Mouse (Mus musculus): ENCODE results near the gene Src. TPM values are rescaled to one million over a fixed set of nuclear protein-coding genes. Genes with fewer than 3 reads are reported as not detected.
"Not testable (repeated sequence)": the region's sequence is repeated elsewhere in the genome, so short reads cannot be mapped to it uniquely, and the experiment has no call there.

The Src gene
- total RNA-seq, 2 experiments from 2014 or later, result 0.42 to 0.75 TPM

- ATAC-seq (replicated peaks; ENCODE audit: low FRiP score, low TSS enrichment, poor library complexity, severe bottlenecking), result no peak
Measured at GRCm38 (mm10) chr2:157468130-157468796, 50.0 kb downstream of the Src start.

GRCm38 (mm10) chr2:157471292-157471691, 53.0 kb downstream of the Src start:
- no peak for ATAC-seq (replicated peaks; ENCODE audit: low FRiP score, low TSS enrichment, poor library complexity, severe bottlenecking)

GRCm38 (mm10) chr2:157471737-157472136, 53.5 kb downstream of the Src start:
- no peak for ATAC-seq (replicated peaks; ENCODE audit: low FRiP score, low TSS enrichment, poor library complexity, severe bottlenecking)

GRCm38 (mm10) chr2:157472469-157472868, 54.2 kb downstream of the Src start:
- no peak for ATAC-seq (replicated peaks; ENCODE audit: low FRiP score, low TSS enrichment, poor library complexity, severe bottlenecking)

- no peak for ATAC-seq (replicated peaks; ENCODE audit: low FRiP score, low TSS enrichment, poor library complexity, severe bottlenecking)
Measured at GRCm38 (mm10) chr2:157474269-157474729, 56.1 kb downstream of the Src start.

- ATAC-seq (replicated peaks; ENCODE audit: low FRiP score, low TSS enrichment, poor library complexity, severe bottlenecking), result no peak
Measured at GRCm38 (mm10) chr2:157475437-157476379, 57.5 kb downstream of the Src start.

- no peak for ATAC-seq (replicated peaks; ENCODE audit: low FRiP score, low TSS enrichment, poor library complexity, severe bottlenecking)
Measured at GRCm38 (mm10) chr2:157478651-157479050, 60.4 kb downstream of the Src start.

- peak; percentile 72 for ATAC-seq (replicated peaks; ENCODE audit: low FRiP score, low TSS enrichment, poor library complexity, severe bottlenecking)
Measured at GRCm38 (mm10) chr2:157479858-157480568, 61.8 kb downstream of the Src start.

GRCm38 (mm10) chr2:157482729-157483128, 64.5 kb downstream of the Src start:
- ATAC-seq (replicated peaks; ENCODE audit: low FRiP score, low TSS enrichment, poor library complexity, severe bottlenecking), result no peak

- not testable (repeated sequence) for ATAC-seq (replicated peaks; ENCODE audit: low FRiP score, low TSS enrichment, poor library complexity, severe bottlenecking)
Measured at GRCm38 (mm10) chr2:157486559-157486958, 68.3 kb downstream of the Src start.

- ATAC-seq (replicated peaks; ENCODE audit: low FRiP score, low TSS enrichment, poor library complexity, severe bottlenecking), result no peak
Measured at GRCm38 (mm10) chr2:157486981-157487656, 68.9 kb downstream of the Src start.

GRCm38 (mm10) chr2:157487733-157488175, 69.5 kb downstream of the Src start:
- no peak for ATAC-seq (replicated peaks; ENCODE audit: low FRiP score, low TSS enrichment, poor library complexity, severe bottlenecking)

GRCm38 (mm10) chr2:157493240-157493639, 75.0 kb downstream of the Src start:
- no peak for ATAC-seq (replicated peaks; ENCODE audit: low FRiP score, low TSS enrichment, poor library complexity, severe bottlenecking)

GRCm38 (mm10) chr2:157498529-157498928, 80.3 kb downstream of the Src start:
- ATAC-seq (replicated peaks; ENCODE audit: low FRiP score, low TSS enrichment, poor library complexity, severe bottlenecking), result no peak

GRCm38 (mm10) chr2:157500364-157500763, 82.1 kb downstream of the Src start:
- ATAC-seq (replicated peaks; ENCODE audit: low FRiP score, low TSS enrichment, poor library complexity, severe bottlenecking), result 0 out of 2 replicates have a peak, but pooled peaks have one; percentile 26

- ATAC-seq (replicated peaks; ENCODE audit: low FRiP score, low TSS enrichment, poor library complexity, severe bottlenecking), result no peak
Measured at GRCm38 (mm10) chr2:157501324-157501723, 83.1 kb downstream of the Src start.

GRCm38 (mm10) chr2:157506779-157507178, 88.5 kb downstream of the Src start:
- ATAC-seq (replicated peaks; ENCODE audit: low FRiP score, low TSS enrichment, poor library complexity, severe bottlenecking), result no peak

GRCm38 (mm10) chr2:157509182-157509581, 90.9 kb downstream of the Src start:
- ATAC-seq (replicated peaks; ENCODE audit: low FRiP score, low TSS enrichment, poor library complexity, severe bottlenecking), result no peak

- no peak for ATAC-seq (replicated peaks; ENCODE audit: low FRiP score, low TSS enrichment, poor library complexity, severe bottlenecking)
Measured at GRCm38 (mm10) chr2:157510031-157510430, 91.8 kb downstream of the Src start.

Measured in megakaryocyte-erythroid progenitor cell, adult 5-6 weeks (primary cell).